Mouse (Mus musculus): ENCODE data around the gene Samt2. TPM values are rescaled to one million over a fixed set of nuclear protein-coding genes. Genes with fewer than 3 reads are reported as not detected.
"Not testable (repeated sequence)": the region's sequence is repeated elsewhere in the genome, so short reads cannot be mapped to it uniquely, and the experiment has no call there.

Samt2 gene
- polyA plus RNA-seq (2011; ENCODE audit: insufficient read depth, insufficient read length, low replicate concordance, missing spikeins), result not detected in 2 replicates

GRCm38 (mm10) chrX:154579260-154579659, at the start of gene Samt2:
TSS of gene Samt2 (minus strand) at chrX:154579360.
- WGBS, result 79% methylated on average over 2 of the region's 2 CpGs

More at GRCm38 (mm10) chrX:154579260-154579659, at the start of gene Samt2:
- not testable (repeated sequence) for H3K4me3 ChIP-seq (replicated peaks; ENCODE audit: control insufficient read depth, low read depth, low read length); H3K27ac ChIP-seq (ENCODE audit: control insufficient read depth, insufficient read depth, low read depth, low read length, poor library complexity); H3K4me1 ChIP-seq (ENCODE audit: control insufficient read depth, insufficient read depth, low read length)

Other genes starting within 250 kb of the Samt2 start
- not detected in 2 replicates for gene 4930524N10Rik, start 236.0 kb downstream of the Samt2 start, polyA plus RNA-seq (2011; ENCODE audit: insufficient read depth, insufficient read length, low replicate concordance, missing spikeins)
- gene Samt4, start 97.4 kb downstream of the Samt2 start, polyA plus RNA-seq (2011; ENCODE audit: insufficient read depth, insufficient read length, low replicate concordance, missing spikeins), result not detected in 2 replicates